Mouse (Mus musculus) erythroblast, embryonic 14.5 days (primary cell): Measurements from ENCODE around the gene Epo.

Source experiments
- GATA1 ChIP-seq: IDR thresholded peaks from 2 replicates; pipeline ENCODE4 v1.6.1; 2012; ENCODE audit warnings: low read length, inconsistent platforms, mixed read lengths
- TAL1 ChIP-seq: IDR thresholded peaks from 3 replicates; pipeline ENCODE4 v1.6.1; 2012; ENCODE audit warnings: low read length, inconsistent platforms, mixed read lengths

- TF ChIP-seq TAL1 (no peak), GATA1 (no peak)
Observed at GRCm38 (mm10) chr5:137553411-137553837, 20.4 kb upstream of the Epo start, which contains the start of gene Actl6b.
